Mouse (Mus musculus) kidney, adult 2 months (tissue): ENCODE data around the gene Cep131.

Experiments
- CTCF ChIP-seq: fragments of 200-500 bp; conservative IDR thresholded peaks from 2 replicates; pipeline ENCODE4 v1.5.1; 2011; ENCODE audit warnings: low read depth, mild to moderate bottlenecking, control low read depth, low read length, moderate library complexity, mixed read lengths; ENCODE audit not compliant: insufficient read depth, insufficient read length
- POLR2A ChIP-seq: fragments of 200-500 bp; IDR thresholded peaks from one replicate; pipeline ENCODE4 v1.6.1; 2011; ENCODE audit warnings: low read depth, low read length, control low read depth

DNA sequence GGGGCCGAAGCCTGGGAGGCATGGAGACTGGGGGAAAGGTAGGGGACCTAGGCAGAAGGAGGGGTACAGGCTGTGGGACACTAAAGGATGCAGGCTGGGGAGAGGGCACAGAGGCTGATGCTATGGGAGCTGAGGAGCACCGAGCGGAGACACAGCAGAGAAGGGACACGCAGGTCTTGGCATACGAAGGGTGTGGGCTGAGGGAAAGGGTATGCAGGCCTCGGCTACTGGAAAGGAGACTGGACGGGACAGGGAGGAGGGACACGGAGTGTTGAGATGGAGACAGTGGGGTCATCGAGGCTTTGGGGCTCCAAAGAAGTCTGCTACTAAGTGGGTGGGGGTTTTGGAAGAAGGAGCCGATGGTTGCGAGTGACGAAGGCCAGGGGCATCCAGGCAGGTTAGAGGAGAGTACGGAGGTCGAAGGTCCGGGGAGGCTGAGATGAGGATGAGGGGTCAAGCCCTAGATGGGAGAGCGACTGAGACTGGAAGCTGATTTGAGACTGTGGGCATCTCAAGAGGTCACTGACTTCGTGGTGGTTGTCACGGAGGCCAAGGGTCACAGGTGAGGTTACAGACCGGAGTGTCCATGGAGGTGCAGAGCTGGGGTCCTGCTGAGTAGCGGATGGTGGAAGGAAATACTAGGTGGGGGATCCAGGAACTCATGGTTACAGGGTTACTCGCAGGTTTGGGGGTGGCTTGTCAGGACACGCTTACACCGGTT lies 38.9 kb downstream of the Cep131 start:
- TF ChIP-seq CTCF (no peak), POLR2A (no peak)
